Mouse (Mus musculus) heart, adult 2 months (tissue): ENCODE results near the gene Ivns1abp.

Source experiments
- CTCF ChIP-seq: fragments of 200-600 bp; IDR thresholded peaks from 2 replicates; pipeline ENCODE4 v1.8.1; 2022; ENCODE audit warnings: antibody characterized with exemption, mild to moderate bottlenecking, moderate library complexity
- EP300 ChIP-seq: fragments of 200-500 bp; IDR thresholded peaks from 2 replicates; pipeline ENCODE4 v1.6.1; 2011; ENCODE audit warnings: low read depth, low read length, control low read depth; ENCODE audit not compliant: insufficient read depth
- POLR2A ChIP-seq: fragments of 200-500 bp; IDR thresholded peaks from 2 replicates; pipeline ENCODE4 v1.6.1; 2011; ENCODE audit warnings: mild to moderate bottlenecking, low read depth, low read length, control low read depth; ENCODE audit not compliant: insufficient read depth

GRCm38 (mm10) chr1:151390029-151390428, 45.8 kb downstream of the Ivns1abp start:
- TF ChIP-seq EP300 = no peak
- TF ChIP-seq CTCF = peak; percentile 76
- TF ChIP-seq POLR2A = no peak
